Mouse (Mus musculus): Measurements from ENCODE around the gene Gtf3c3.

The Gtf3c3 gene

DNA sequence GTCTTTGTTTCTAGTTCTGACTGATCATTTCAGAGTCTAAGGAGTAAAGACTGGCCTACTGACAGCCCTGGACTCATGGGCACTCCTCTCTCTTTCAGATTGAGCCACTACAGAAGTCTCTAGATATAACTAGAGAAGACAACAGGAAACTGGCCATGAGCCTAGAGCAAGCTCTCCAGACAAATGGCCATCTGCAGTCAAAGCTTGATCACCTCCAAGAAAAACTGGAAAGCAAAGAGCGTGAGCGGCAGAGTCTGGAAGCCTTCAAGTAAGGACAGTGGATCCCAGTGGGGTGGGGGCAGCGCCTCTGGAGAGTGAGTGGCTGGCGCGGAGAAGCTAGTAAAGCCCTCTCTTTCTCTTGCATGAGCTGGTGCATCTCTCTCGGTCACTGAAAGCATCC is 82.2 kb downstream of the Gtf3c3 start:
- no peak for TF ChIP-seq GATA4 (IDR thresholded peaks at IDR 0.05; ENCODE audit: insufficient replicate concordance, low read length)

DNA sequence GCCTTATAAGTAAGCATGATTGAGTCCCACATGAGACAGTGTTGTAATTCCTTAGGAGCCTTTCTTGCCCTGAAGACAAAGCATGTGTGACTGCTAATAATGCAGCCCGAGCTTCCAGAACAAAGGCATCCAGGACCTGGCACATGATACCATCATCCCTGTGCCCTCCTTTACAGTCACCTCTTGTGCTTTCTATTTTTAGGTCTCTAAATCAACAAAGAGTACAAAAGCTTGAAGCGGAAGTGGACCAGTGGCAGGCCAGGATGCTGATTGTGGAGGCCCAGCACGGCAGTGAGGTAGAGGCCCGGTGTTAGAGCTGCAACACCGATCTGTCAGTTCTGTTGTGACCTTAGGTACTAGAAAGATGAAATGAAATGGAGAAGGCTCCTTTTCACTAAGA is 83.3 kb downstream of the Gtf3c3 start:
- TF ChIP-seq GATA4 (IDR thresholded peaks at IDR 0.05; ENCODE audit: insufficient replicate concordance, low read length), result no peak

DNA sequence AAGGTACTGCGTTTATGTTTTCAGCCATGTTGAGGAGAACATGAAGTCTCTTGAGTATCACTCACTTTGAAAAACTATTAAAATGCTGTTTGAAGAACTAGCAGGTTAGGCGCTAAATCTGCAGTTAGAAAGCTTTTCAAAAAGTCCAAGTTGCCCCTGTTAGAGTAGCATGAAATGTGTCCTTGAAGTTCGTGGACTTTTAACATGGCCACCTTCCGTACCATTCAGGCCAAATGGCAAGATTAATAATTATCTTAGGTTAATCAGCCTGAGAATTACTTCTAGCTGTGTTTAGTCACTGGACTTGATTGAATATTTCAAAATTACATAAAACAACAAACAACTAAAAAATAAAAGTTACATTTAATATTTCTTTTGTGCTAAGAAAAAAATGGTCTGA is 84.0 kb downstream of the Gtf3c3 start:
- no peak for TF ChIP-seq GATA4 (IDR thresholded peaks at IDR 0.05; ENCODE audit: insufficient replicate concordance, low read length)
